Mouse (Mus musculus) forebrain, embryonic 14.5 days (tissue): ENCODE measurements around the gene Ube2g1. TPM values are rescaled to one million over a fixed set of nuclear protein-coding genes. Genes with fewer than 3 reads are reported as not detected.
A peak's percentile ranks its signal among the peaks of the same experiment; 100 is the strongest.

ENCODE experiments used
- ATAC-seq: fragments of 200-750 bp; cut with Nextera tagmentation; 2 replicates; pipeline ENCODE4 v1.8.0; 2017; ENCODE audit warnings: mild to moderate bottlenecking, moderate library complexity
- DNase-seq: peaks from one replicate; pipeline ENCODE4 v3.0.0-alpha.2; 2015; ENCODE audit warnings: low spot score
- H3K27ac ChIP-seq: fragments of 300-500 bp; sonication (generic); 2 replicates; pipeline ENCODE4 v1.5.1; 2014; ENCODE audit warnings: low read depth, mild to moderate bottlenecking, control low read depth, low read length, moderate library complexity
- H3K27me3 ChIP-seq: fragments of 300-500 bp; sonication (generic); replicated peaks from 2 replicates; pipeline ENCODE4 v1.6.1; 2014; ENCODE audit warnings: low read length, control low read depth, mixed read lengths; ENCODE audit not compliant: control insufficient read depth, insufficient read depth
- H3K36me3 ChIP-seq: fragments of 300-500 bp; sonication (generic); 2 replicates; pipeline ENCODE4 v1.6.1; 2014; ENCODE audit warnings: low read length, control low read depth; ENCODE audit not compliant: control insufficient read depth, insufficient read depth
- H3K4me1 ChIP-seq: fragments of 300-500 bp; sonication (generic); 2 replicates; pipeline ENCODE4 v1.6.1; 2014; ENCODE audit warnings: antibody characterized with exemption, low read length, control low read depth; ENCODE audit not compliant: control insufficient read depth, insufficient read depth
- H3K4me2 ChIP-seq: fragments of 300-500 bp; sonication (generic); 2 replicates; pipeline ENCODE4 v1.6.1; 2014; ENCODE audit warnings: mild to moderate bottlenecking, control low read depth, low read length
- H3K4me3 ChIP-seq: fragments of 300-500 bp; sonication (generic); 2 replicates; pipeline ENCODE4 v1.5.1; 2014; ENCODE audit warnings: low read depth, low read length, control low read depth
- H3K9ac ChIP-seq: fragments of 300-500 bp; sonication (generic); 2 replicates; pipeline ENCODE4 v1.6.1; 2014; ENCODE audit warnings: mild to moderate bottlenecking, low read length, control low read depth, moderate library complexity
- H3K9me3 ChIP-seq: fragments of 300-500 bp; sonication (generic); replicated peaks from 2 replicates; pipeline ENCODE4 v1.6.1; 2016; ENCODE audit warnings: low read length, control low read depth, mixed read lengths; ENCODE audit not compliant: control insufficient read depth
- WGBS: fragments of 180-500 bp; shearing (Covaris S2); extraction: QIAGEN DNeasy Blood & Tissue Kit; methylation state at CpG from one replicate; pipeline ENCODE4 v1.1.7; 2014; 5-methylcytosine and 5-hydroxymethylcytosine counted together
- polyA plus RNA-seq: library from polyadenylated mRNA; unstranded; fragments of >200 nt; fragmentation: Nextera tagmentation; extraction: Ambion mirVana; gene quantifications from 2 replicates; pipeline ENCODE4 v1.2.1, GENCODE M21; 2014

The Ube2g1 gene
- polyA plus RNA-seq, 1 experiment from 2014 or later: 100 TPM

DNA sequence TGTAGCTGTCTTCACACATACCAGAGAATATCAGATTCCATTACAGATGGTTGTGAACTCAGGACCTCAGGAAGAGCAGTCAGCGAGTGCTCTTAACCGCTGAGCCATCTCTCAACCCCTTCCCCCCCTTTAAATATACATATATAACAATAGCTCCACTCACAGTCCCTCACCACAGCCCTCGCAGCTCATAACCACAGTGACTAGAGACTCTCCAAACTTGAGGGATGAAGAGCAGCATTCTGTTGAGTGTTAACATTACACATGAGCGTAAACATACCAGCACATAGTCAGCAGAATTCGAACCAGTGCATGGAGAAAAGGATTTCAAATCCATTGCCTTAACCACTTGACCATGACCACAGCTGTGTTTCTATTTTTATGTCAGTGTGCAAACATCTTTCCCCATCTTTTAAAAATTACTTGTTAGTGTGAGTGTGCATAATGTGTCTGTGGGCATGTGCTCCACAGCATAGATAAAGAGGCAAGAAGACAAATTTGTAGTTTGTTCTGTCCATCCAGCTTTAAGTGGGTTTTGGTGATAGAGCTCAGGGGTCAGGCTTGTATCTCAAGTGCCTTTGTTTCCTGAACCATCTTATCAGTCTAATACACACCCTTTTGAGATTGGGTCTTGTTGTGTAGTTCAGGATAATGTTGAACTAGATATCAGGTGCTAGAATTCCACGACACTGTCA lies 64.4 kb downstream of the Ube2g1 start:
- Histone ChIP-seq H3K4me1 (no peaks in the 10 kb centered on the region), H3K27ac (no peak overlapping the region), H3K36me3 (no peaks in the 10 kb centered on the region), H3K9me3 (no peaks in the 10 kb centered on the region), H3K9ac (no peak overlapping the region), H3K4me3 (no peak overlapping the region), H3K4me2 (no peak overlapping the region), H3K27me3 (no peaks in the 10 kb centered on the region)
- DNase-seq: no peak
- no peak for ATAC-seq
- WGBS: 88% methylated on average over 6 of the region's 6 CpGs

DNA sequence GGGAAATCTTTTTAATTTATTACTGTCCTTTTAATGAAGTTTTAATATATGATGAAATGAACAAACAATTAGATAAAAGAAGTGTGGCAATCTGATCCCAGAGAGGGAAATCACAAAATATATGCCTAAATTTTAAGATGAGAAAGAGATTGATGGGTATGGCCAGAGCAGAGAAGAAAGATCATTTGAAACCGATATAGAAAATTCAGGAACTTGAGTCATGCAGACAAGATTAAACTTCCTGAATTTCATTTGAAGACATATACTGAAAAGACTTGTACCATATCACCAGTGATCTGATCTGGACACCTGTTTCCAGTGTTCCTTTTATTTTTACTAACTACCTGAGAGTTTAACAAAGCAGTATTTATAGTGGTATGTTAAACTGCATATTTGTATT lies 65.4 kb downstream of the Ube2g1 start:
- ATAC-seq (no peak), DNase-seq (no peak)
- no peak overlapping the region for H3K4me3 ChIP-seq
- no peak overlapping the region for H3K9ac ChIP-seq
- H3K27me3 ChIP-seq: no peaks in the 10 kb centered on the region
- H3K4me2 ChIP-seq: no peak overlapping the region
- H3K4me1 ChIP-seq: no peaks in the 10 kb centered on the region
- no peak overlapping the region for H3K27ac ChIP-seq
- WGBS: 86% methylated on average over 1 of the region's 1 CpGs
- no peaks in the 10 kb centered on the region for H3K36me3 ChIP-seq
- no peaks in the 10 kb centered on the region for H3K9me3 ChIP-seq

DNA sequence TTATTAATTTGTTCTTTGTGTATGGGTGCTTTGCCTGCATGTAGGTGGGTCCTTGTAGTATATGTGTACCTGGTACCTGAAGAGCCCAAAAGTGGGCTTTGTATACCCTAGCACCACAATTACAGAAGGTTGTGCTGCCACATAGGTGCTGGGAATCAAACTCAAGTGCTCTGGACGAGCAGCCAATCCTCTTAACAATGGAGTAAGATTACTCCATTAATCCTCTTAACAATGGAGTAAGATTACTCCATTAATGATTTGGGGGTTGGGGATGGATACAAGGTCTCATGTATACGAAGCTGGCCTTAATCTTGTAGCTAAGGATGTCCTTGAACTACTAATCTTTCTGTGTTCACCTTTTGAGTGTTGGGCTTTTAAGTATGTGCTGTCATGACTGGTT lies 68.2 kb downstream of the Ube2g1 start:
- no peak overlapping the region for H3K4me2 ChIP-seq
- H3K9me3 ChIP-seq: no peaks in the 10 kb centered on the region
- H3K36me3 ChIP-seq: no peaks in the 10 kb centered on the region
- no peak overlapping the region for H3K4me3 ChIP-seq
- WGBS: 34% methylated on average over 2 of the region's 2 CpGs
- no peak for ATAC-seq
- H3K9ac ChIP-seq: no peak overlapping the region
- no peak for DNase-seq
- no peaks in the 10 kb centered on the region for H3K4me1 ChIP-seq
- no peaks in the 10 kb centered on the region for H3K27me3 ChIP-seq
- H3K27ac ChIP-seq: no peak overlapping the region

DNA sequence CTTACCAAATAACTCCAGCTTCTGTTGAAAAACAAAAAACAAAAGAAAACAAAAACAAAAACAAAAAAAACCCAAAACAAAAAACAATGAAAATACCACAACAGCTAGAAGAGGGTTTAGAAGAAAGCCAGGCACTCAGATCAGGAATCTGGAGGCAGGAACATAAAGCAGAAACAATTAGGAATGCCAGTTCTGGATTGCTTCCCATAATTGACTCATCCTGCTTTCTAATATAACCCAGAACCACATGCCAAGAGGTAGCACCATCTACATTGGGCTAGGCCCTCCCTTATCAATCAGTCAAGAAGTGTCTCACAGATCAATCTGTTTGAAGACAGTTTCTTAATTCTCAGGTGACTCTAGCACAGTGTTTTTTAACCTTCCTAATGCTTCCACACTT lies 73.6 kb downstream of the Ube2g1 start:
- Histone ChIP-seq H3K36me3 (peaks cover 20% of the 10 kb centered on the region), H3K9ac (no peak overlapping the region), H3K4me2 (no peak overlapping the region), H3K4me1 (no peaks in the 10 kb centered on the region), H3K4me3 (no peak overlapping the region), H3K27ac (no peak overlapping the region), H3K27me3 (no peaks in the 10 kb centered on the region), H3K9me3 (no peaks in the 10 kb centered on the region)
- no peak for DNase-seq
- ATAC-seq: no peak

DNA sequence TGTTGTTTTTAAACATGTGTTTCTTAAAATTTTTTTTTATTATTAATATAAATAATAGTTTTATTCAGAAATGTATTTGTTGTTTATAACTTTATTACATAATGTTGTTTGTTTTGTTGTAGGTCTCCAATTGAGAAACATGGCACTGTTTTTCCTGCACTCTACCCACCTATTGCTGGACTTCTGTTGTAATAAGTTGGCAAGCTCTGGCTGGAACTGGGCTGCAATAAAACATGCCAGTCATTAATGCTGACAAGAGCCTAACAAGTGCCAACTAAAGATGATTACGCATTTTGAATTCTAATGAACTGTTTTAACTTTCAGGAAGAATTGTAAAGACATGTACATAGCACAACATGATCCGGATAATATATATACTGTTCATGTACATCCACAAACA lies 76.3 kb downstream of the Ube2g1 start:
- ATAC-seq: no peak
- H3K9me3 ChIP-seq: no peaks in the 10 kb centered on the region
- H3K36me3 ChIP-seq: peaks cover 27% of the 10 kb centered on the region
- H3K4me3 ChIP-seq: no peak overlapping the region
- no peak overlapping the region for H3K4me2 ChIP-seq
- WGBS: 88% methylated on average over 2 of the region's 2 CpGs
- DNase-seq: no peak
- no peaks in the 10 kb centered on the region for H3K27me3 ChIP-seq
- H3K27ac ChIP-seq: no peak overlapping the region
- H3K4me1 ChIP-seq: no peaks in the 10 kb centered on the region
- H3K9ac ChIP-seq: no peak overlapping the region

GRCm38 (mm10) chr11:72686697-72687096 lies 79.6 kb downstream of the Ube2g1 start:
- ATAC-seq: no peak

DNA sequence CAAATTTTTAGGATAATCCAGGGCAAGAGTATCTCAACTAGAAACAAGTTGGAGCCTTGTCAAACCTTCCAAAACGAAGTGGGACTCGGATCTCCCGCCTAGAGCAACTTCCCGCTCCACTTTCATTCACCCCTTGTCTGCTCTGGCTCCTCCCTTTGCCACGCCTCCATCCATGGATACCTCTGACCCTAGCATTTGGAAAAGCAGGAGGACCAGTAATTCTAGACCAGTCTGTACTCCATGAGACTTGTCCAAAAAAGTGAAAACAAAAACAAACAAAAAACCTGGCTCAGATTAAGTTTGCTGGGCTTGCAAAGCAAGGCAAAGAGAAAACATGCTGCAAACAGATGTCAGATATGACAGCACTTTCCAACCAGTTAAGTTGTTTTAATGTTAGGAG lies 81.2 kb downstream of the Ube2g1 start:
- Histone ChIP-seq H3K36me3 (peaks cover 16% of the 10 kb centered on the region; the same call in 1 of the 2 replicates), H3K27me3 (no peaks in the 10 kb centered on the region), H3K27ac (no peak overlapping the region), H3K9ac (no peak overlapping the region), H3K4me1 (peaks cover 12% of the 10 kb centered on the region), H3K9me3 (no peaks in the 10 kb centered on the region), H3K4me2 (no peak overlapping the region), H3K4me3 (no peak overlapping the region)
- 7% methylated on average over 5 of the region's 5 CpGs for WGBS
- no peak for ATAC-seq
- DNase-seq: no peak

More at GRCm38 (mm10) chr11:72686697-72687096, 79.6 kb downstream of the Ube2g1 start:
- Histone ChIP-seq H3K36me3 (peaks cover 17% of the 10 kb centered on the region), H3K9me3 (no peaks in the 10 kb centered on the region), H3K27me3 (no peaks in the 10 kb centered on the region), H3K9ac (no peak overlapping the region), H3K27ac (no peak overlapping the region), H3K4me3 (no peak overlapping the region), H3K4me2 (no peak overlapping the region), H3K4me1 (peaks cover 12% of the 10 kb centered on the region)
- DNase-seq: no peak

DNA sequence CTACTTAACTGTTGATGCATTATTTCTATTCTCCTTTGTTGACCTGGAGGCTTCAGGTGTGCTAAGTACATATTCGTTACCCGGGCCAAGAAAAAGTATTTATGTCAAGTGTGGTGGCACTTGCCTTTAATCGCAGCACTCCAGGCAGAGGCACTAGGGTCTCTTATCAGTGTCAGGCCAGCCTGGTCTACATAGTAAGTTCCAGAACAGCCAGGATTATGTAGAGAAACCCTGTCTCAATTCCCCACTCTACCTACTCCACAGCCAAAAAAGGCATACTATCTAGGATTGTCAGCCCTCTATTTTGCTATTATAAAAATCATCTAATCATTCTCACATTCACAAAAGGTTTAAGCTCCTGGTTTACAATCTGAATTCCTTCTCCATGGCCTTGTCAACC lies 82.0 kb downstream of the Ube2g1 start:
- Histone ChIP-seq H3K9ac (peak overlapping the region; percentile 78; the same call in 1 of the 2 replicates), H3K27me3 (no peaks in the 10 kb centered on the region), H3K36me3 (peaks cover 16% of the 10 kb centered on the region; the same call in 1 of the 2 replicates), H3K4me1 (peaks cover 12% of the 10 kb centered on the region), H3K4me2 (peak overlapping the region; percentile 59), H3K27ac (no peak overlapping the region), H3K9me3 (no peaks in the 10 kb centered on the region), H3K4me3 (peak overlapping the region; percentile 70)
- ATAC-seq (no peak), DNase-seq (no peak)
- WGBS: 72% methylated on average over 3 of the region's 3 CpGs

DNA sequence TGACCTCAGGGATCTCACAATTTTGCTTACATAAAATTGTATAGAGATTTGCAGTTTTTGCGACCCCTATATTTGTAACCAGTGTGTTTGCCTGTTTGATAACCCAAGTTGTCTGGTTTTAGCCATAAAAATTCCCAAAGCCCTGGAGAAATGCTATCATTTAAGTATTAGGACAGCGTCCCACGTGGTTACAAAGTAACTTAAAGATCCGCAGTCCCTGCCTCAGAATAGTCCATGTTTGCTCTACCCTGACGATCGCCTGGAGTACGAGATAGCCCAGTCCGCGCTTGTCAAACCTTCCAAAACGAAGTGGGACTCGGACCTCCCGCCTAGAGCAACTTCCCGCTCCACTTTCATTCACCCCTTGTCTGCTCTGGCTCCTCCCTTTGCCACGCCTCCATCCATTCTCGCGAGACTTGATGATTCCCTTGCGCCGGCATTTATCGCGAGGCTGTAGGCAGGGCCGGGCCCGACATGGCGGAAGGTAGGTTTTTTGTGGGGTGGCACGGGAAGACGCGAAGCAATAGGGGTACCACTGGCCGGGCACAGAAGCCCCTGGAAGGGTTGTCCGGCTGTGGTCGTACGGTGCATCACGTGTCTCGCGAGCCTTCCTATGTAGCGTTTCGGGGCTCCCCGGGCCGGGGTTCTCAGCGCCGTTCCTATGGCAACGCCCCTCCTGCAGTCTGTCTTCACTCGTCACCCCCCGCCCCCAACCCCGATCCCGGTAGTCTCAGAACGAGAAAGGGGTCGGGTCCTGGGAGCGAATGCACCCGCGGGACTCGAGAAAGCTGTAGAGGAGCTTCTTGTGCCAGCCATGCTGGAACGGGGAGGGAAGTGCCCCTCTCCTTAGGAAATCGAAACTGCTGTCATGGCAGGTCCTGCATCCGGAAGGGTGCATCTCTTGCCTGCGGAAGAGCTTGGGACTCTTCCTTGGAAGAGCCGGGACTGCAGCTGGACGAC lies 82.7 kb downstream of the Ube2g1 start, which contains the start of gene Ankfy1:
Gene Ankfy1, plus strand, starts transcription at position 456 of the 960 bp plus-strand sequence.
- no peaks in the 10 kb centered on the region for H3K9me3 ChIP-seq
- no peaks in the 10 kb centered on the region for H3K27me3 ChIP-seq
- peak within 1 kb of the TSS; percentile 70 for H3K4me3 ChIP-seq
- H3K27ac ChIP-seq: peak within 1 kb of the TSS; percentile 68
- H3K4me2 ChIP-seq: peak within 1 kb of the TSS; percentile 90
- WGBS: under 1% methylated on average over 56 of the region's 56 CpGs
- ATAC-seq: peak; percentile 98
- peaks cover 15% of the 10 kb centered on the region; the same call in 1 of the 2 replicates for H3K36me3 ChIP-seq
- peaks cover 12% of the 10 kb centered on the region for H3K4me1 ChIP-seq
- peak within 1 kb of the TSS; percentile 78 for H3K9ac ChIP-seq
- DNase-seq: peak; percentile 98
